Mouse (Mus musculus): ENCODE results near the gene Nt5c2. TPM values are rescaled to one million over a fixed set of nuclear protein-coding genes. Genes with fewer than 3 reads are reported as not detected.

The Nt5c2 gene
- polyA plus RNA-seq, 1 experiment from 2014 or later: 106 TPM

- ATAC-seq (ENCODE audit: insufficient number of reproducible peaks, insufficient read depth, low FRiP score, low read depth): no peak
- Histone ChIP-seq H3K9me3 (ENCODE audit: control insufficient read depth, low read depth, low read length) (no peaks in the 10 kb centered on the region), H3K27ac (ENCODE audit: low read length) (peak overlapping the region; percentile 70; the same call in 1 of the 2 replicates), H3K4me3 (ENCODE audit: low read depth, low read length) (no peak overlapping the region), H3K9ac (replicated peaks; ENCODE audit: low read depth, low read length) (no peak overlapping the region), H3K36me3 (ENCODE audit: control insufficient read depth, insufficient read depth, low read length) (no peaks in the 10 kb centered on the region), H3K4me1 (ENCODE audit: control insufficient read depth, insufficient read depth, low read length) (no peaks in the 10 kb centered on the region), H3K27me3 (ENCODE audit: control insufficient read depth, insufficient read depth, low read length) (no peaks in the 10 kb centered on the region), H3K4me2 (replicated peaks; ENCODE audit: low read depth, low read length) (no peak overlapping the region)
- WGBS: 69% methylated on average over 20 of the region's 20 CpGs
These were observed 25.3 kb downstream of the Nt5c2 start for GRCm38 (mm10) chr19:46989479-46990152.

- Histone ChIP-seq H3K9me3 (ENCODE audit: control insufficient read depth, low read depth, low read length) (no peaks in the 10 kb centered on the region), H3K4me1 (ENCODE audit: control insufficient read depth, insufficient read depth, low read length) (peaks cover 3% of the 10 kb centered on the region; the same call in 1 of the 2 replicates), H3K4me3 (ENCODE audit: low read depth, low read length) (no peak overlapping the region), H3K27ac (ENCODE audit: low read length) (peak overlapping the region; percentile 70), H3K36me3 (ENCODE audit: control insufficient read depth, insufficient read depth, low read length) (no peaks in the 10 kb centered on the region), H3K27me3 (ENCODE audit: control insufficient read depth, insufficient read depth, low read length) (no peaks in the 10 kb centered on the region), H3K4me2 (replicated peaks; ENCODE audit: low read depth, low read length) (no peak overlapping the region), H3K9ac (replicated peaks; ENCODE audit: low read depth, low read length) (no peak overlapping the region)
- 57% methylated on average over 16 of the region's 16 CpGs for WGBS
- ATAC-seq (ENCODE audit: insufficient number of reproducible peaks, insufficient read depth, low FRiP score, low read depth): peak; percentile 93
These were observed 26.5 kb downstream of the Nt5c2 start for GRCm38 (mm10) chr19:46988231-46989087.

DNA sequence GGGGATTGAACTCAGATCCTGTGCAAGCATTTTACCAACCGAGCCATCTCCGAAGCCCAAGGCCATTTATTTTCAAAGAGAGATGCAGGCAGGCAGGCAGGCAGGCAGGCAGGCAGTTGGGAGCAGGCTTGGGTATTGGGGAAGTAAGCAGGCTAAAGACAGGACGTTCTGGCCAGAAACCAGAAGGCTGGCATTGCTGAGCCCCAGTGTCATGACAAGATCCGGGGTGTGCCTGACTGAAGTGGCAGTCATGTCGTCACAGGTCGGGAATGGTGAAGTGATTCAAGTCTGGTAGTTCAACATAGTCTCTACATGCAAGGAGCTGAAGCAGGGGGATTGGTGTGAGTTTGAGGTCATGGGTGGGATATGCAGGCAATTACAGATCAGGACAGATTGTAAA is 27.3 kb downstream of the Nt5c2 start:
- H3K4me1 ChIP-seq (ENCODE audit: control insufficient read depth, insufficient read depth, low read length): peaks cover 3% of the 10 kb centered on the region; the same call in 1 of the 2 replicates
- H3K9me3 ChIP-seq (ENCODE audit: control insufficient read depth, low read depth, low read length): no peaks in the 10 kb centered on the region
- H3K27me3 ChIP-seq (ENCODE audit: control insufficient read depth, insufficient read depth, low read length): no peaks in the 10 kb centered on the region
- 72% methylated on average over 6 of the region's 6 CpGs for WGBS
- peak overlapping the region; percentile 70 for H3K27ac ChIP-seq (ENCODE audit: low read length)
- H3K36me3 ChIP-seq (ENCODE audit: control insufficient read depth, insufficient read depth, low read length): no peaks in the 10 kb centered on the region
- H3K4me2 ChIP-seq (replicated peaks; ENCODE audit: low read depth, low read length): no peak overlapping the region
- no peak overlapping the region for H3K9ac ChIP-seq (replicated peaks; ENCODE audit: low read depth, low read length)
- no peak for ATAC-seq (ENCODE audit: insufficient number of reproducible peaks, insufficient read depth, low FRiP score, low read depth)
- no peak overlapping the region for H3K4me3 ChIP-seq (ENCODE audit: low read depth, low read length)

DNA sequence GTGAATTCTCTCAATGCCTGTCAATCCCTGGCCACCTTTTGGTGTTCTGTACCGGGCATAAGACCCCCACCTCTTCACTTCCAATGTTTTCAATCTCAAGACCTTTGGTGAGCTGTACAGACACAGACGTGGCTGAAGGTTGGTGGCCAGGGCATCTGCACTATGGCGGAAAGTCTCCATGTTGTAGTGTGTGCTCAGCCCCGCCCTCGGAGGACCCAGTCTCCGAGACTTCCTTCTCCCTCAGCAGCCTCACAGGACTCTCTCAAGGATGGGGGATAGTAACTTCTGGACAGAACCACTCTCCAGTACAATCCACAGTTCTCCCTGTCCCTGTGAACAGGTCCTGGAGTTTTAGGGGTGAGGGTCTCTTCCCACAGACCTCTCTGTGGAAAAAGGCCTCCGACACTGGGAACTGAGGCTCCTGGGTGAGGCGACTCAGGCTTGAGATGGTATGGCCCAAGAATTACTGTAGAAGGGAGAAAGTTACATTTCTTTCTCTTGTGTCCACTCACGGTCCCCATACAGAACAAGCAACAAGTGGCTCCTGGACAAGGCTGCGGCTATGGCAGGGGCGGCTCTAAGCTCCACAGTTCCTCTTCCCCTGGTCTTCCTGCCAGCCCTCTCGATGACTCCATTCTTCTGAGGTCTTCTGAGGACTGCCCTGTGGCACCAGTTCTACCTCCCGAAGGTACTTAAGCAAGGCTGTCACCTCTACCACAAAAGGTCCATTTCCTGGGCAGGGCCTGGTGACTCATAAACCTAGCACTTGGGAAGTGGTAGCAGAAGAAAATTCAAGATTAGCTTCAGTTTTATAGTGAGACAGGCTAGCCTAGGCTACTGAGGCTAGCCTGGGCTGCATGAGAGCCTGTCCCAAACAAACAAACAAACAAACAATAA is 30.0 kb downstream of the Nt5c2 start:
- Histone ChIP-seq H3K9ac (replicated peaks; ENCODE audit: low read depth, low read length) (no peak overlapping the region), H3K27me3 (ENCODE audit: control insufficient read depth, insufficient read depth, low read length) (no peaks in the 10 kb centered on the region), H3K27ac (ENCODE audit: low read length) (no peak overlapping the region), H3K4me1 (ENCODE audit: control insufficient read depth, insufficient read depth, low read length) (peaks cover 3% of the 10 kb centered on the region; the same call in 1 of the 2 replicates), H3K4me3 (ENCODE audit: low read depth, low read length) (no peak overlapping the region), H3K9me3 (ENCODE audit: control insufficient read depth, low read depth, low read length) (no peaks in the 10 kb centered on the region), H3K4me2 (replicated peaks; ENCODE audit: low read depth, low read length) (no peak overlapping the region), H3K36me3 (ENCODE audit: control insufficient read depth, insufficient read depth, low read length) (no peaks in the 10 kb centered on the region)
- ATAC-seq (ENCODE audit: insufficient number of reproducible peaks, insufficient read depth, low FRiP score, low read depth): no peak
- 79% methylated on average over 13 of the region's 13 CpGs for WGBS

GRCm38 (mm10) chr19:46983966-46984380 is 31.0 kb downstream of the Nt5c2 start:
- peak overlapping the region; percentile 10; the same call in 1 of the 2 replicates for H3K4me2 ChIP-seq (replicated peaks; ENCODE audit: low read depth, low read length)
- ATAC-seq (ENCODE audit: insufficient number of reproducible peaks, insufficient read depth, low FRiP score, low read depth): no peak

DNA sequence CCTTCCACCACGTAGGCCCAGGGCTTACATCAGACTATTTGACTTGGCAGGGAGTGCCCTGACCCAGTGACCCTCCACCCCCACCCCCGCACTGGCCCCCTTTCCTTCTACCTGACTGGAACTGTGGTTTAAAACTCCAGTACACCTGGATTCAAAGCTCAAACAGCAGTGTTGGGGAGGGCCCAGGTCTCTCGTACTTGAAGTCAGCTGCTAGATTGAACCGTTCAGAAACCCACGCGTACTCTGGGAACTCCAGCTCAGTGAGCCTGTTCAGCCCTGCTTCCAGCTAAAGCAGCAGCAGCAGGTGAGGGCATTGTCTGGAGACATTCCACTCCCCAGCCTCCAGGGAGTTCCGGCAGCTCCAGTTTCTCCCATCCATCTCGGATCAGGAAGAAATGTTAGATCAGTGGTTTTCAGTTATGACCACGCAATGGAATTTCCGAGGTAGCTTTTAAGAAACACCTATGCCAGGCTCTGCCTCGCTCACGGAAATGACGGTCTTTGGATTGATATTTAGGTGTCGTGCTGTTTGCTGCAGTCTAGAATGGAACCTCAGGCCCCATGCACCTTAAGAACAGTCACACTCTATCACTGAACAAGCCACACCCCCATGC is 31.5 kb downstream of the Nt5c2 start:
- H3K4me3 ChIP-seq (ENCODE audit: low read depth, low read length): no peak overlapping the region
- no peak overlapping the region for H3K9ac ChIP-seq (replicated peaks; ENCODE audit: low read depth, low read length)
- 39% methylated on average over 14 of the region's 14 CpGs for WGBS
- H3K4me1 ChIP-seq (ENCODE audit: control insufficient read depth, insufficient read depth, low read length): peaks cover 3% of the 10 kb centered on the region; the same call in 1 of the 2 replicates
- ATAC-seq (ENCODE audit: insufficient number of reproducible peaks, insufficient read depth, low FRiP score, low read depth): peak; percentile 65
- no peaks in the 10 kb centered on the region for H3K27me3 ChIP-seq (ENCODE audit: control insufficient read depth, insufficient read depth, low read length)
- H3K27ac ChIP-seq (ENCODE audit: low read length): peak overlapping the region; percentile 83
- peak overlapping the region; percentile 10; the same call in 1 of the 2 replicates for H3K4me2 ChIP-seq (replicated peaks; ENCODE audit: low read depth, low read length)
- H3K36me3 ChIP-seq (ENCODE audit: control insufficient read depth, insufficient read depth, low read length): no peaks in the 10 kb centered on the region
- no peaks in the 10 kb centered on the region for H3K9me3 ChIP-seq (ENCODE audit: control insufficient read depth, low read depth, low read length)

More at GRCm38 (mm10) chr19:46983966-46984380, 31.0 kb downstream of the Nt5c2 start:
- 46% methylated on average over 11 of the region's 11 CpGs for WGBS
- H3K4me3 ChIP-seq (ENCODE audit: low read depth, low read length): no peak overlapping the region
- H3K27ac ChIP-seq (ENCODE audit: low read length): peak overlapping the region; percentile 83
- H3K27me3 ChIP-seq (ENCODE audit: control insufficient read depth, insufficient read depth, low read length): no peaks in the 10 kb centered on the region
- H3K9me3 ChIP-seq (ENCODE audit: control insufficient read depth, low read depth, low read length): no peaks in the 10 kb centered on the region
- no peaks in the 10 kb centered on the region for H3K36me3 ChIP-seq (ENCODE audit: control insufficient read depth, insufficient read depth, low read length)
- H3K4me1 ChIP-seq (ENCODE audit: control insufficient read depth, insufficient read depth, low read length): peaks cover 3% of the 10 kb centered on the region; the same call in 1 of the 2 replicates
- no peak overlapping the region for H3K9ac ChIP-seq (replicated peaks; ENCODE audit: low read depth, low read length)

DNA sequence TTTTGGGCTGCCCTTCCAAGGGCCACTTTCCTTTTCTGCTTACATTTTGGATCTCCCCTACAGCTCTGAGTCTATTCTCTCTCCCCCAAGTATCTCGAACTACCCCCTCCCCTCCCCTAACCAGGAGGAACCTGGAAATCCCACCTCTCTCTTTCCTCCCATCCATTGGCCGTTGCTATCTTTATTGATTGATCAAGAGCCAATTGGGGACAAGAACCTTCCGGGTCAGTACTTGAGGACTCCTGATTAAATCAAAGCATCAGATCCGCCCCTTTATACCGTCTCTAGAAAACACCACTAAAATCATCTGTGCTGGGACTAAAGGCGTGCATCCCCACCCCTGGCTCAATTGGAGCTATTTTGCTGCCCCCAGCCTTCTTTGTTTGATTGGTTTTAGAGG is 33.5 kb downstream of the Nt5c2 start:
- WGBS: 43% methylated on average over 6 of the region's 6 CpGs
- Histone ChIP-seq H3K36me3 (ENCODE audit: control insufficient read depth, insufficient read depth, low read length) (no peaks in the 10 kb centered on the region), H3K27me3 (ENCODE audit: control insufficient read depth, insufficient read depth, low read length) (no peaks in the 10 kb centered on the region), H3K9me3 (ENCODE audit: control insufficient read depth, low read depth, low read length) (no peaks in the 10 kb centered on the region), H3K9ac (replicated peaks; ENCODE audit: low read depth, low read length) (no peak overlapping the region), H3K4me1 (ENCODE audit: control insufficient read depth, insufficient read depth, low read length) (peaks cover 3% of the 10 kb centered on the region; the same call in 1 of the 2 replicates), H3K4me3 (ENCODE audit: low read depth, low read length) (no peak overlapping the region), H3K27ac (ENCODE audit: low read length) (no peak overlapping the region), H3K4me2 (replicated peaks; ENCODE audit: low read depth, low read length) (no peak overlapping the region)
- no peak for ATAC-seq (ENCODE audit: insufficient number of reproducible peaks, insufficient read depth, low FRiP score, low read depth)
